Mouse (Mus musculus): ENCODE data around the gene Hivep1.

Gene Hivep1

GRCm38 (mm10) chr13:42051961-42052695, at the start of gene Hivep1:
Gene Hivep1 (plus strand): TSS chr13:42052021.
- DNase-seq (ENCODE audit: low spot score in 2 of 2) = peak; percentile 70 to 77

- no peak for DNase-seq (ENCODE audit: low spot score in 2 of 2)
These were observed 36.3 kb upstream of the Hivep1 start for GRCm38 (mm10) chr13:42015484-42016045.

- DNase-seq (ENCODE audit: low spot score in 2 of 2) = no peak
These were observed 35.6 kb upstream of the Hivep1 start for GRCm38 (mm10) chr13:42016218-42016617.

GRCm38 (mm10) chr13:42018356-42018755, 33.5 kb upstream of the Hivep1 start:
- DNase-seq (ENCODE audit: low spot score in 2 of 2) = peak in 1 of 2 experiments; percentile 7

- no peak for DNase-seq (ENCODE audit: low spot score in 2 of 2)
These were observed 10.6 kb upstream of the Hivep1 start for GRCm38 (mm10) chr13:42041203-42041602.

GRCm38 (mm10) chr13:42043431-42043830, 8.4 kb upstream of the Hivep1 start:
- no peak for DNase-seq (ENCODE audit: low spot score in 2 of 2)

GRCm38 (mm10) chr13:42048991-42049773, 2.6 kb upstream of the Hivep1 start:
- DNase-seq (ENCODE audit: low spot score in 2 of 2) = peak; percentile 60 to 63

- no peak for DNase-seq (ENCODE audit: low spot score in 2 of 2)
These were observed 2.1 kb upstream of the Hivep1 start for GRCm38 (mm10) chr13:42049774-42050125.

- no peak for DNase-seq (ENCODE audit: low spot score in 2 of 2)
These were observed 1.7 kb upstream of the Hivep1 start for GRCm38 (mm10) chr13:42050160-42050559.

GRCm38 (mm10) chr13:42050880-42051201, 980 bp upstream of the Hivep1 start:
- DNase-seq (ENCODE audit: low spot score in 2 of 2) = no peak

- peak; percentile 99 for DNase-seq (ENCODE audit: low spot score in 2 of 2)
These were observed 467 bp upstream of the Hivep1 start for GRCm38 (mm10) chr13:42051202-42051906.

GRCm38 (mm10) chr13:42052696-42053541, 1.1 kb downstream of the Hivep1 start:
- peak; percentile 57 to 66 for DNase-seq (ENCODE audit: low spot score in 2 of 2)

- DNase-seq (ENCODE audit: low spot score in 2 of 2) = no peak
These were observed 1.8 kb downstream of the Hivep1 start for GRCm38 (mm10) chr13:42053656-42054055.

GRCm38 (mm10) chr13:42054138-42054537, 2.3 kb downstream of the Hivep1 start:
- DNase-seq (ENCODE audit: low spot score in 2 of 2) = no peak

GRCm38 (mm10) chr13:42056712-42057332, 5.0 kb downstream of the Hivep1 start:
- no peak for DNase-seq (ENCODE audit: low spot score in 2 of 2)

- peak; percentile 56 to 58 for DNase-seq (ENCODE audit: low spot score in 2 of 2)
These were observed 9.2 kb downstream of the Hivep1 start for GRCm38 (mm10) chr13:42060846-42061630.

GRCm38 (mm10) chr13:42064257-42064656, 12.4 kb downstream of the Hivep1 start:
- no peak for DNase-seq (ENCODE audit: low spot score in 2 of 2)

GRCm38 (mm10) chr13:42070236-42070635, 18.4 kb downstream of the Hivep1 start:
- DNase-seq (ENCODE audit: low spot score in 2 of 2) = no peak

- no peak for DNase-seq (ENCODE audit: low spot score in 2 of 2)
These were observed 19.2 kb downstream of the Hivep1 start for GRCm38 (mm10) chr13:42071011-42071410.

GRCm38 (mm10) chr13:42073285-42073684, 21.5 kb downstream of the Hivep1 start:
- DNase-seq (ENCODE audit: low spot score in 2 of 2) = no peak
